Mouse (Mus musculus): ENCODE data around the gene Apoc1. TPM values are rescaled to one million over a fixed set of nuclear protein-coding genes. Genes with fewer than 3 reads are reported as not detected.

The Apoc1 gene
- polyA plus RNA-seq, 1 experiment from 2014 or later = 1.0 TPM

DNA sequence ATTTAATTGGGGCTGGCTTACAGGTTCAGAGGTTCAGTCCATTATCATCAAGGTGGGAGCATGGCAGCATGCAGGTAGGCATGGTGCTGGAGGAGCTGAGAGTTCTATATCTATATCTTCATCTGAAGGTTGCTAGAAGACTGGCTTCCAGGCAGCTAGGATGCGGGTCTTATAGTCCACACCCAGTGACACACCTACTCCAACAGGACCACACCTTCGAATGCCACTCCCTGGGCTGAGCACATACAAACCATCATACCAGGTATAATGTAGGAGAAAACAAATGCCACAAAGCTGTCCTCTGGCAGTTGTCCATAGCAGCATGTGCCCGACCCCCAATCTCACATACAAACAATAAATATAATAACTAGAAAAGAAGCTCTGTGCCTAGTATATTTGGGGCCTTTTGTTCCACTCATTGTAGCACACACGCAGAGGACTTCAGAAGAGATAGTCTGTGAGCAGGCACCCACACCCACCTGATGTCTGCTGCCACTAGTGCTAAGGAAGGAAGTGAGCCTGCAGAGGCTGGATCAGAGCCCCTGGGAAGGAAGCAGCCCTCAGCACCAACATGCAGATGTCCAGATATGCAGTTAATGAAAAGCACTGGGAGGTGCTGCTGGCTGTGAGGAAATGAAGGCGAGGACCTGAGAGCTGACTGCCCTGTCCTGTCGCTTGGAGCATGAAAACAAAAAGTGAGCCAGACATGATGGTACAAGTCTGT, 41.2 kb downstream of the Apoc1 start:
- Histone ChIP-seq H3K9ac (ENCODE audit: low read depth, low read length) (no peak overlapping the region), H3K4me3 (ENCODE audit: low read depth, low read length) (no peak overlapping the region), H3K4me1 (ENCODE audit: control insufficient read depth, insufficient read depth, low read length) (no peaks in the 10 kb centered on the region), H3K27me3 (ENCODE audit: control insufficient read depth, insufficient read depth, low read depth, low read length) (no peaks in the 10 kb centered on the region), H3K27ac (ENCODE audit: low read length) (no peak overlapping the region), H3K4me2 (ENCODE audit: low read length) (no peak overlapping the region), H3K9me3 (replicated peaks; ENCODE audit: control insufficient read depth, low read length, poor library complexity, severe bottlenecking) (no peaks in the 10 kb centered on the region), H3K36me3 (ENCODE audit: control insufficient read depth, insufficient read depth, low read length) (peaks cover 31% of the 10 kb centered on the region)
- no peak for ATAC-seq
- WGBS = 89% methylated on average over 6 of the region's 6 CpGs

DNA sequence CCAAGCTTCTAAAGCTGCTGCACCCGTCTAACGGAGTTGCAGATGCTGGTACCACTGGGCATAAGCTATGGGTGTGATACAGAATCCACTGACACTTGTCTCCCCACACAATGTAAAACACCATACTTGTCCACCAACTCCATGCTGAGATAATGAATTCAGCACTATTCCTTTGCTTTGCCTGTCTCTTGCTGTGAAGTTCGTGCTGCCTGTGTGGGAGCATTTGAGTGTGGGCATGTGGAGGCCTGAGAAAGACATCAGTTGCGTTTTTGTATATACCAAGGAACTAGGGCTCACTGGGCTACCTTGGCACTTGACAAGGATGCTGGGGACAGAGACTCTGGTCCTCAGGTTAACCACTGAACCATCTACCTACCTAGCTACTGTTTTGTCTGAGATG, 51.2 kb downstream of the Apoc1 start:
- no peaks in the 10 kb centered on the region for H3K9me3 ChIP-seq (replicated peaks; ENCODE audit: control insufficient read depth, low read length, poor library complexity, severe bottlenecking)
- no peak overlapping the region for H3K9ac ChIP-seq (ENCODE audit: low read depth, low read length)
- H3K36me3 ChIP-seq (ENCODE audit: control insufficient read depth, insufficient read depth, low read length) = peaks cover 61% of the 10 kb centered on the region
- no peak overlapping the region for H3K4me3 ChIP-seq (ENCODE audit: low read depth, low read length)
- H3K27ac ChIP-seq (ENCODE audit: low read length) = no peak overlapping the region
- ATAC-seq = no peak
- no peaks in the 10 kb centered on the region for H3K27me3 ChIP-seq (ENCODE audit: control insufficient read depth, insufficient read depth, low read depth, low read length)
- H3K4me2 ChIP-seq (ENCODE audit: low read length) = no peak overlapping the region
- H3K4me1 ChIP-seq (ENCODE audit: control insufficient read depth, insufficient read depth, low read length) = no peaks in the 10 kb centered on the region
- WGBS = 94% methylated on average over 4 of the region's 4 CpGs

Other genes starting within 250 kb of the Apoc1 start
- 14.8 and 16.2 TPM in 2 replicates for gene Mark4, start 233.8 kb downstream of the Apoc1 start, polyA plus RNA-seq (2015; fragmentation: Nextera tagmentation; extraction: Ambion mirVana)
- 0.12 and 0.45 TPM in 2 replicates for gene Exoc3l2, start 229.3 kb downstream of the Apoc1 start, polyA plus RNA-seq (2015; fragmentation: Nextera tagmentation; extraction: Ambion mirVana)
- gene Bloc1s3, start 184.3 kb downstream of the Apoc1 start, polyA plus RNA-seq (2015; fragmentation: Nextera tagmentation; extraction: Ambion mirVana) = 3.9 and 4.2 TPM in 2 replicates
- 30.5 and 31.9 TPM in 2 replicates for gene Trappc6a, start 184.3 kb downstream of the Apoc1 start, polyA plus RNA-seq (2015; fragmentation: Nextera tagmentation; extraction: Ambion mirVana)
- 0.88 and 0.92 TPM in 2 replicates for gene Nkpd1, start 174.8 kb downstream of the Apoc1 start, polyA plus RNA-seq (2015; fragmentation: Nextera tagmentation; extraction: Ambion mirVana)
- gene Ppp1r37, start 129.6 kb downstream of the Apoc1 start, polyA plus RNA-seq (2015; fragmentation: Nextera tagmentation; extraction: Ambion mirVana) = 34.7 and 37.8 TPM in 2 replicates
- 0.11 and 0.14 TPM in 2 replicates for gene Zfp296, start 115.4 kb downstream of the Apoc1 start, polyA plus RNA-seq (2015; fragmentation: Nextera tagmentation; extraction: Ambion mirVana)
- 143 and 145 TPM in 2 replicates for gene Gemin7, start 115.1 kb downstream of the Apoc1 start, polyA plus RNA-seq (2015; fragmentation: Nextera tagmentation; extraction: Ambion mirVana)
- gene Clasrp, start 88.2 kb downstream of the Apoc1 start, polyA plus RNA-seq (2015; fragmentation: Nextera tagmentation; extraction: Ambion mirVana) = 58.6 TPM in 2 replicates
- gene Relb, start 63.2 kb downstream of the Apoc1 start, polyA plus RNA-seq (2015; fragmentation: Nextera tagmentation; extraction: Ambion mirVana) = 6.1 and 6.5 TPM in 2 replicates
- 120 and 122 TPM in 2 replicates for gene Clptm1, start 27.6 kb downstream of the Apoc1 start, polyA plus RNA-seq (2015; fragmentation: Nextera tagmentation; extraction: Ambion mirVana)
- gene Apoc2, start 14.7 kb downstream of the Apoc1 start, polyA plus RNA-seq (2015; fragmentation: Nextera tagmentation; extraction: Ambion mirVana) = not detected in 2 replicates
- not detected in 2 replicates for gene Gm44805, start 11.2 kb downstream of the Apoc1 start, polyA plus RNA-seq (2015; fragmentation: Nextera tagmentation; extraction: Ambion mirVana)
- not detected in 2 replicates for gene Apoc4, start 11.2 kb downstream of the Apoc1 start, polyA plus RNA-seq (2015; fragmentation: Nextera tagmentation; extraction: Ambion mirVana)
- 350 and 686 TPM in 2 replicates for gene Apoe, start 6.5 kb upstream of the Apoc1 start, polyA plus RNA-seq (2015; fragmentation: Nextera tagmentation; extraction: Ambion mirVana)
- gene Tomm40, start 22.8 kb upstream of the Apoc1 start, polyA plus RNA-seq (2015; fragmentation: Nextera tagmentation; extraction: Ambion mirVana) = 113 and 118 TPM in 2 replicates
- 55.3 and 56.7 TPM in 2 replicates for gene Nectin2, start 57.8 kb upstream of the Apoc1 start, polyA plus RNA-seq (2015; fragmentation: Nextera tagmentation; extraction: Ambion mirVana)
- gene Bcam, start 78.4 kb upstream of the Apoc1 start, polyA plus RNA-seq (2015; fragmentation: Nextera tagmentation; extraction: Ambion mirVana) = 10.5 and 14.0 TPM in 2 replicates
- gene Cblc, start 104.1 kb upstream of the Apoc1 start, polyA plus RNA-seq (2015; fragmentation: Nextera tagmentation; extraction: Ambion mirVana) = 0.44 and 0.49 TPM in 2 replicates
- 0.65 and 1.0 TPM in 2 replicates for gene Bcl3, start 130.1 kb upstream of the Apoc1 start, polyA plus RNA-seq (2015; fragmentation: Nextera tagmentation; extraction: Ambion mirVana)
- gene Gm19345, start 159.3 kb upstream of the Apoc1 start, polyA plus RNA-seq (2015; fragmentation: Nextera tagmentation; extraction: Ambion mirVana) = 21.3 and 23.9 TPM in 2 replicates
- 1.6 and 1.8 TPM in 2 replicates for gene Ceacam16, start 168.6 kb upstream of the Apoc1 start, polyA plus RNA-seq (2015; fragmentation: Nextera tagmentation; extraction: Ambion mirVana)
- not detected in 2 replicates for gene Ceacam19, start 195.3 kb upstream of the Apoc1 start, polyA plus RNA-seq (2015; fragmentation: Nextera tagmentation; extraction: Ambion mirVana)
- gene Pvr, start 228.5 kb upstream of the Apoc1 start, polyA plus RNA-seq (2015; fragmentation: Nextera tagmentation; extraction: Ambion mirVana) = 9.3 and 11.5 TPM in 2 replicates

All from midbrain, embryonic 16.5 days (tissue).